Mouse (Mus musculus) testis, adult 2 months (tissue): ENCODE data around the gene Il1rap. TPM values are rescaled to one million over a fixed set of nuclear protein-coding genes. Genes with fewer than 3 reads are reported as not detected.

Experiments
- H3K27ac ChIP-seq: fragments of 200-500 bp; 2 replicates; pipeline ENCODE4 v1.5.1; 2012; ENCODE audit warnings: low read depth, low read length; ENCODE audit not compliant: control insufficient read depth, insufficient read depth
- H3K27me3 ChIP-seq: fragments of 200-500 bp; 2 replicates; pipeline ENCODE4 v1.6.1; 2012; ENCODE audit warnings: mild to moderate bottlenecking, low read length, moderate library complexity; ENCODE audit not compliant: control insufficient read depth, insufficient read depth
- H3K36me3 ChIP-seq: fragments of 200-500 bp; 2 replicates; pipeline ENCODE4 v1.6.1; 2012; ENCODE audit warnings: mild to moderate bottlenecking, low read length; ENCODE audit not compliant: control insufficient read depth, insufficient read depth
- H3K4me1 ChIP-seq: fragments of 200-500 bp; 2 replicates; pipeline ENCODE4 v1.6.1; 2012; ENCODE audit warnings: low read length; ENCODE audit not compliant: control insufficient read depth, insufficient read depth
- H3K4me3 ChIP-seq: fragments of 200-500 bp; 2 replicates; pipeline ENCODE4 v1.5.1; 2012; ENCODE audit warnings: low read depth, mild to moderate bottlenecking, low read length, moderate library complexity, mixed read lengths; ENCODE audit not compliant: control insufficient read depth
- CTCF ChIP-seq: fragments of 200-500 bp; IDR thresholded peaks from 2 replicates; pipeline ENCODE4 v1.5.1; 2012; ENCODE audit warnings: low read depth, mild to moderate bottlenecking, inconsistent platforms, low read length, moderate library complexity; ENCODE audit not compliant: control insufficient read depth, insufficient read depth, insufficient replicate concordance
- POLR2A ChIP-seq: fragments of 200-500 bp; IDR thresholded peaks from 2 replicates; pipeline ENCODE4 v1.6.1; 2012; ENCODE audit warnings: low read depth, mild to moderate bottlenecking, inconsistent platforms, low read length, moderate library complexity; ENCODE audit not compliant: control insufficient read depth
- polyA plus RNA-seq: library from polyadenylated mRNA; depleted of rRNA; stranded (reverse); fragments of >200 nt; gene quantifications from 2 replicates; pipeline ENCODE4 v1.2.3, GENCODE M21; 2012

The Il1rap gene
- polyA plus RNA-seq, 1 experiment = 2.2 TPM

GRCm38 (mm10) chr16:26669081-26669480 is 87.6 kb downstream of the Il1rap start:
- H3K4me1 ChIP-seq = no peaks in the 10 kb centered on the region
- TF ChIP-seq CTCF = no peak
- TF ChIP-seq POLR2A = no peak
- no peaks in the 10 kb centered on the region for H3K36me3 ChIP-seq
- no peaks in the 10 kb centered on the region for H3K27me3 ChIP-seq
- no peak overlapping the region for H3K27ac ChIP-seq
- H3K4me3 ChIP-seq = no peak overlapping the region

- Histone ChIP-seq H3K4me3 (no peak overlapping the region), H3K4me1 (no peaks in the 10 kb centered on the region), H3K27me3 (no peaks in the 10 kb centered on the region), H3K36me3 (no peaks in the 10 kb centered on the region), H3K27ac (no peak overlapping the region)
- TF ChIP-seq CTCF (no peak), POLR2A (no peak)
These were observed 98.9 kb downstream of the Il1rap start for GRCm38 (mm10) chr16:26680381-26680780.

DNA sequence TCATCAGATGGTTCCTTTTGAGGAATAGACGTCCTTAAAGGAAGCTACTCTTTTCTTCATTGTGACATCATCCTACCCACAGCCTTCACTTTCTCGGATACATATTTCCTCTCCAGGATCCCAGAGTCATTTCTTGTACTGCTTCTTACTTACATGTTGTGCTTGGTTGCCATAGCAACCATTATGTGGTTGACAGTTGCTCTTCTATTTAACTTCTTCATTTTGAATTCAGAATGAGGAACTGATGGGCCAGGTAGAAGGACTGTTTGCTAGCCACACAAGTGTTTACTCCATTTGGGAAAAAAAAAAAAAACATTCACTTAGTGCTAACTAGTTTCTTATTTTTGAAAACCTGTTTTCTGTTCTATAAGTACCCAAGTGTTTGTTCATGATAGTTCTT is 108.3 kb downstream of the Il1rap start:
- no peaks in the 10 kb centered on the region for H3K36me3 ChIP-seq
- no peaks in the 10 kb centered on the region for H3K4me1 ChIP-seq
- TF ChIP-seq CTCF (no peak), POLR2A (no peak)
- H3K27ac ChIP-seq = no peak overlapping the region
- no peak overlapping the region for H3K4me3 ChIP-seq
- H3K27me3 ChIP-seq = no peaks in the 10 kb centered on the region

DNA sequence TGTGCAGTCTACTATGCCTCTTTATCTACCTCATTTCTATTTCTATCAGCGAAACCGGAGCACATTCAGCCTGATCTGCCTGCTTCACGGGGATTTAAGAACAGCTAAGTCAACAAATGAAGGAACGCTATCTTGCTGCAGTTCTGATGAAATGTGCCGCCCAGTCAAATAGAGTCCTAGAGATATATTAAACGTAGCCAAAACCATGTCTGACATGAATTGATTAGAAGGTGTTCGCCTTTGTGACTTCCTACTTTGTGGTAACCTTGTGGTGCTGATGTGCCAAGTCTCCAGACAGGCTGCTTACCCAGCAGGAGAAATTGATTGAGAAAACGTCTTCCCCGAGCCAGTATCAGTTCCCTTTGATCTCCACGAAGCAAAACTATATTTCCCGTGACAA is 109.8 kb downstream of the Il1rap start:
- TF ChIP-seq CTCF (no peak), POLR2A (no peak)
- H3K36me3 ChIP-seq = no peaks in the 10 kb centered on the region

DNA sequence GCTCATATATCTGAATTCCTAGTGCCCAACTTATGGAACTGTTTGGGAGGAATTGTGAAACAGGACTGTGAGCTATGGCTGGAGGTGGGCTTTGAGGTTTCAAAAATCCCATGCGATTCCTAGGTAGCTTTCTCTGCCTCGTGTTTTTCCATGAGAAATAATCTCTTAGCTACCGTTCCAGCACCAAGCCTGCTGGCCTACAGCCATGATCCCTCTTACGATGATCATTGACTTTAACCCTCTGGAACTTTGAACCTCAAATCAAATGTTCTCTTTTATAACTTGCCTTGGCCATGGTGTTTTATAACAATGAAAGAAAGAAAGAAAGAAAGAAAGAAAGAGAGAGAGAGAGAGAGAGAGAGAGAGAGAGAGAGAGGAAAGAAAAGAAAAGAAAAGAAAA is 116.6 kb downstream of the Il1rap start:
- TF ChIP-seq POLR2A (no peak), CTCF (no peak)
- H3K36me3 ChIP-seq = no peaks in the 10 kb centered on the region
- H3K4me1 ChIP-seq = no peaks in the 10 kb centered on the region
- no peak overlapping the region for H3K4me3 ChIP-seq
- no peaks in the 10 kb centered on the region for H3K27me3 ChIP-seq
- no peak overlapping the region for H3K27ac ChIP-seq

More for the DNA sequence above, 109.8 kb downstream of the Il1rap start:
- Histone ChIP-seq H3K4me3 (no peak overlapping the region), H3K4me1 (no peaks in the 10 kb centered on the region), H3K27me3 (no peaks in the 10 kb centered on the region), H3K27ac (no peak overlapping the region)

GRCm38 (mm10) chr16:26700440-26701103 is 119.1 kb downstream of the Il1rap start:
- Histone ChIP-seq H3K36me3 (no peaks in the 10 kb centered on the region), H3K4me1 (no peaks in the 10 kb centered on the region), H3K27ac (no peak overlapping the region), H3K4me3 (no peak overlapping the region), H3K27me3 (no peaks in the 10 kb centered on the region)
- TF ChIP-seq POLR2A = no peak

- no peaks in the 10 kb centered on the region for H3K36me3 ChIP-seq
- no peaks in the 10 kb centered on the region for H3K4me1 ChIP-seq
- H3K27me3 ChIP-seq = no peaks in the 10 kb centered on the region
- H3K4me3 ChIP-seq = no peak overlapping the region
- no peak overlapping the region for H3K27ac ChIP-seq
- TF ChIP-seq CTCF (no peak), POLR2A (no peak)
These were observed 124.3 kb downstream of the Il1rap start for GRCm38 (mm10) chr16:26705658-26706371.
